Mouse (Mus musculus): ENCODE measurements around the gene Klhdc10. TPM values are rescaled to one million over a fixed set of nuclear protein-coding genes. Genes with fewer than 3 reads are reported as not detected.

The Klhdc10 gene
- polyA plus RNA-seq (2012; rRNA removed), result 110 and 117 TPM in 2 replicates

DNA sequence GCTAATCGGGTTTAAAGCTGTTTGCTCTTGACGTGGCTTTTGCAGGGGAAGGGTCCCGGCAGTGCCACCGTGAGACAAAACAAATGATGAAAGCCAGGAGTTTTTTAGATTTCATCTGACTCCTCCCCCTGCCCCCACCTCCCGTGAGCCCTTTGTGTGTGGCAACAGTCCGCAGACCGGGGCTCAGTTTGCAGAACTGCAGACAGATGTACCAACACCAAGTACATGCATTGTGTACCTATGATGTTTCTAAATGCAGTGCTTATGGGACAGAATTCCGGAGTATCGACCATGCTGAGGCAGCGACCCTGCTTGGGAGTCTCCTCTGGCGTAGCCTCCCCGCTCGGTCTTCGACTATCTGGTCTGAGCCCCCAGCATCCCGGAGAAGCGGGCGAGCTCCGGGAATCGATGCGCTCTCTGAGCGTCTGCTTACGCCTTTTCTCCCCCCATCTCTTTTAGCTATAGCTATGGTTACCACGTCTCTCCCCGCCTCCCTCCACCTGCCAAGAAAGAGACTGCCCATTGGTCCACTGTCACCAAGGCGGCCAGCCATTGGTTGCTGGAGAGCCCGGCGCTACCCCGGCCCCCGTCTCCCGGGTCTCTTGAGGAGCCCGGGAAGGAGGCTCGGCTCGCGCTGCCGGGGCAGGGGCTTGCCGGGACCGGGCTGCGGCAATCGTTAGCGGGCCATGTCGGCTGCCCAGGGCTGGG lies at the start of gene Klhdc10:
Gene Klhdc10, plus strand, starts transcription at position 561 of the 708 bp plus-strand sequence.

DNA sequence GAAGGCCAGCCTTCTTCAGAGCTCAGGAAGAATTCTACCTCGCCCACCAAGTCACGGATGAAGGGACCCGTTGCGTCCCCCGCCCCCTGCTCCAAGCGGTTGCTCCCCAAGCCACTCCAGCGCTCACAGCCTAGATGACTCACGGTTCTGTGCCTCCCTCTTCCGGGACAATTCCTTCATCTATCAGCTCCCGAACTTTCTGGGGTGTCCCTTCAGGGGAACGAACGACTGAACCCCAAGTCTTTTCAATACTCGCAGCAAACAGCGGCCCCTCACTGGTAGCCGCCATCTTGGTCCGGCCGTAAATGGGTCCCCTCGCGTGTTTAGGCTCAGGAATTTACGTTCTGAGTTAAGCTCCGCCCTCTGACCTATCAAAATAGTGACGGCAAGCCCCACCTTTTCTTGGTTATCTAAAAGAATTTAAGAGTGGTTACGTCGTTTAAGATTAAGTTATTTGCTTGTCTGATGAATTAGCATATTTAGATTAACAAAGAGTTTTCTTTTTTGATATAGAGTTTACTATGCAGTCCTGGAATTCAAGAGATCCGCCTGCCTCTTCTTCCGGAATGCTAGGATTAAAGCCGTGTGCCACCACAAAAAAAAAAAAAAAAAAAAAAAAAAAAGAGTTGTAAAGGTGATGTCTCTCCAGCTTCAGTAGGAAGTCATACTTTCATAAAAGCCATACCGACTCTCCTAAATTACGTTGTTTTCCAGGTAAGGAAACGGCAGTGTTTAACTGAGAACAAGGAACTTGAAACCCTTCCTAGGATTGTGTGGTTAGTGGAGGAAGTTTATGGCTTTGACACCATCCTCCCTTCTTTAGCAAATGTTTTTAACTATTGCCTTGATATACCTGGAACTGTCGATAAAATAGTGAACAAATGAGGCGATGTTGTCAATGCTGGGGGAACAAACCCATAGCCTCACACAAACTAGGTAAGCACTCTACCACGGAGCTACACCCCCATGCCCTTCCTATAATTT lies 10.7 kb upstream of the Klhdc10 start, which contains the start of gene Zc3hc1:
Gene Zc3hc1, minus strand, starts transcription at position 315 of the 984 bp plus-strand sequence.

Other genes with a start within 250 kb of the Klhdc10 start
- gene Ube2h, start 97.3 kb upstream of the Klhdc10 start, polyA plus RNA-seq (2012; rRNA removed), result 57.2 and 61.5 TPM in 2 replicates
- 38.5 and 41.9 TPM in 2 replicates for gene Zc3hc1, start 10.8 kb upstream of the Klhdc10 start, polyA plus RNA-seq (2012; rRNA removed)
- 43.2 and 48.2 TPM in 2 replicates for gene Tmem209, start 107.9 kb downstream of the Klhdc10 start, polyA plus RNA-seq (2012; rRNA removed)
- gene Ssmem1, start 108.0 kb downstream of the Klhdc10 start, polyA plus RNA-seq (2012; rRNA removed), result 0.12 and 0.14 TPM in 2 replicates
- gene Cpa2, start 139.7 kb downstream of the Klhdc10 start, polyA plus RNA-seq (2012; rRNA removed), result 2.6 and 3.5 TPM in 2 replicates
- 2.1 and 2.5 TPM in 2 replicates for gene Cpa4, start 166.5 kb downstream of the Klhdc10 start, polyA plus RNA-seq (2012; rRNA removed)
- gene Cpa5, start 209.1 kb downstream of the Klhdc10 start, polyA plus RNA-seq (2012; rRNA removed), result 0.02 and 0.21 TPM in 2 replicates
- 0.63 and 0.86 TPM in 2 replicates for gene Cpa1, start 237.3 kb downstream of the Klhdc10 start, polyA plus RNA-seq (2012; rRNA removed)